Mouse (Mus musculus): ENCODE results near the gene Eef1akmt1.
A peak's percentile ranks its signal among the peaks of the same experiment; 100 is the strongest.

Eef1akmt1 gene

GRCm38 (mm10) chr14:57536820-57537219 lies 34.6 kb downstream of the Eef1akmt1 start:
- Histone ChIP-seq H3K27me3 (ENCODE audit: control insufficient read depth, insufficient read depth, low read length, poor library complexity, severe bottlenecking) (no peaks in the 10 kb centered on the region), H3K36me3 (ENCODE audit: control insufficient read depth, insufficient read depth, low read length, poor library complexity, severe bottlenecking) (no peaks in the 10 kb centered on the region)
- no peak for DNase-seq (ENCODE audit: low read depth, low spot score)

- no peaks in the 10 kb centered on the region for H3K36me3 ChIP-seq (ENCODE audit: control insufficient read depth, insufficient read depth, low read length, poor library complexity, severe bottlenecking)
- no peaks in the 10 kb centered on the region for H3K27me3 ChIP-seq (ENCODE audit: control insufficient read depth, insufficient read depth, low read length, poor library complexity, severe bottlenecking)
- DNase-seq (ENCODE audit: low read depth, low spot score) = no peak
Measured at GRCm38 (mm10) chr14:57535646-57536045, 35.8 kb downstream of the Eef1akmt1 start.

GRCm38 (mm10) chr14:57534961-57535360 lies 36.5 kb downstream of the Eef1akmt1 start:
- Histone ChIP-seq H3K27me3 (ENCODE audit: control insufficient read depth, insufficient read depth, low read length, poor library complexity, severe bottlenecking) (no peaks in the 10 kb centered on the region), H3K36me3 (ENCODE audit: control insufficient read depth, insufficient read depth, low read length, poor library complexity, severe bottlenecking) (no peaks in the 10 kb centered on the region)

GRCm38 (mm10) chr14:57534346-57534745 lies 37.1 kb downstream of the Eef1akmt1 start:
- Histone ChIP-seq H3K27me3 (ENCODE audit: control insufficient read depth, insufficient read depth, low read length, poor library complexity, severe bottlenecking) (no peaks in the 10 kb centered on the region), H3K36me3 (ENCODE audit: control insufficient read depth, insufficient read depth, low read length, poor library complexity, severe bottlenecking) (no peaks in the 10 kb centered on the region)
- DNase-seq (ENCODE audit: low read depth, low spot score) = no peak

More at GRCm38 (mm10) chr14:57534961-57535360, 36.5 kb downstream of the Eef1akmt1 start:
- no peak for DNase-seq (ENCODE audit: low read depth, low spot score)

GRCm38 (mm10) chr14:57533841-57534240 lies 37.6 kb downstream of the Eef1akmt1 start:
- Histone ChIP-seq H3K27me3 (ENCODE audit: control insufficient read depth, insufficient read depth, low read length, poor library complexity, severe bottlenecking) (0 out of 2 replicates have a peak, but pooled peaks cover 2% of the 10 kb centered on the region), H3K36me3 (ENCODE audit: control insufficient read depth, insufficient read depth, low read length, poor library complexity, severe bottlenecking) (no peaks in the 10 kb centered on the region)
- DNase-seq (ENCODE audit: low read depth, low spot score) = no peak

GRCm38 (mm10) chr14:57533214-57533613 lies 38.2 kb downstream of the Eef1akmt1 start:
- Histone ChIP-seq H3K36me3 (ENCODE audit: control insufficient read depth, insufficient read depth, low read length, poor library complexity, severe bottlenecking) (no peaks in the 10 kb centered on the region), H3K27me3 (ENCODE audit: control insufficient read depth, insufficient read depth, low read length, poor library complexity, severe bottlenecking) (0 out of 2 replicates have a peak, but pooled peaks cover 2% of the 10 kb centered on the region)
- peak; percentile 39 for DNase-seq (ENCODE audit: low read depth, low spot score)

GRCm38 (mm10) chr14:57532577-57532976 lies 38.8 kb downstream of the Eef1akmt1 start:
- no peaks in the 10 kb centered on the region for H3K36me3 ChIP-seq (ENCODE audit: control insufficient read depth, insufficient read depth, low read length, poor library complexity, severe bottlenecking)
- DNase-seq (ENCODE audit: low read depth, low spot score) = no peak
- H3K27me3 ChIP-seq (ENCODE audit: control insufficient read depth, insufficient read depth, low read length, poor library complexity, severe bottlenecking) = peaks cover 2% of the 10 kb centered on the region; the same call in 1 of the 2 replicates

GRCm38 (mm10) chr14:57529786-57530515 lies 41.5 kb downstream of the Eef1akmt1 start:
- Histone ChIP-seq H3K36me3 (ENCODE audit: control insufficient read depth, insufficient read depth, low read length, poor library complexity, severe bottlenecking) (no peaks in the 10 kb centered on the region), H3K27me3 (ENCODE audit: control insufficient read depth, insufficient read depth, low read length, poor library complexity, severe bottlenecking) (peaks cover 2% of the 10 kb centered on the region; the same call in 1 of the 2 replicates)
- DNase-seq (ENCODE audit: low read depth, low spot score) = no peak

- H3K36me3 ChIP-seq (ENCODE audit: control insufficient read depth, insufficient read depth, low read length, poor library complexity, severe bottlenecking) = no peaks in the 10 kb centered on the region
- no peak for DNase-seq (ENCODE audit: low read depth, low spot score)
Measured at GRCm38 (mm10) chr14:57529086-57529785, 42.2 kb downstream of the Eef1akmt1 start.

GRCm38 (mm10) chr14:57527598-57527997 lies 43.8 kb downstream of the Eef1akmt1 start:
- DNase-seq (ENCODE audit: low read depth, low spot score) = no peak
- peaks cover 2% of the 10 kb centered on the region; the same call in 1 of the 2 replicates for H3K27me3 ChIP-seq (ENCODE audit: control insufficient read depth, insufficient read depth, low read length, poor library complexity, severe bottlenecking)

More at GRCm38 (mm10) chr14:57529086-57529785, 42.2 kb downstream of the Eef1akmt1 start:
- peaks cover 2% of the 10 kb centered on the region; the same call in 1 of the 2 replicates for H3K27me3 ChIP-seq (ENCODE audit: control insufficient read depth, insufficient read depth, low read length, poor library complexity, severe bottlenecking)

GRCm38 (mm10) chr14:57527122-57527521 lies 44.3 kb downstream of the Eef1akmt1 start:
- Histone ChIP-seq H3K27me3 (ENCODE audit: control insufficient read depth, insufficient read depth, low read length, poor library complexity, severe bottlenecking) (peaks cover 2% of the 10 kb centered on the region; the same call in 1 of the 2 replicates), H3K36me3 (ENCODE audit: control insufficient read depth, insufficient read depth, low read length, poor library complexity, severe bottlenecking) (no peaks in the 10 kb centered on the region)
- DNase-seq (ENCODE audit: low read depth, low spot score) = peak; percentile 42

More at GRCm38 (mm10) chr14:57527598-57527997, 43.8 kb downstream of the Eef1akmt1 start:
- no peaks in the 10 kb centered on the region for H3K36me3 ChIP-seq (ENCODE audit: control insufficient read depth, insufficient read depth, low read length, poor library complexity, severe bottlenecking)

- DNase-seq (ENCODE audit: low read depth, low spot score) = no peak
- Histone ChIP-seq H3K27me3 (ENCODE audit: control insufficient read depth, insufficient read depth, low read length, poor library complexity, severe bottlenecking) (peaks cover 2% of the 10 kb centered on the region; the same call in 1 of the 2 replicates), H3K36me3 (ENCODE audit: control insufficient read depth, insufficient read depth, low read length, poor library complexity, severe bottlenecking) (no peaks in the 10 kb centered on the region)
Measured at GRCm38 (mm10) chr14:57526050-57526623, 45.3 kb downstream of the Eef1akmt1 start.

GRCm38 (mm10) chr14:57525388-57526049 lies 45.9 kb downstream of the Eef1akmt1 start:
- peaks cover 2% of the 10 kb centered on the region; the same call in 1 of the 2 replicates for H3K27me3 ChIP-seq (ENCODE audit: control insufficient read depth, insufficient read depth, low read length, poor library complexity, severe bottlenecking)
- DNase-seq (ENCODE audit: low read depth, low spot score) = peak; percentile 64
- H3K36me3 ChIP-seq (ENCODE audit: control insufficient read depth, insufficient read depth, low read length, poor library complexity, severe bottlenecking) = no peaks in the 10 kb centered on the region

- DNase-seq (ENCODE audit: low read depth, low spot score) = peak; percentile 23
- Histone ChIP-seq H3K27me3 (ENCODE audit: control insufficient read depth, insufficient read depth, low read length, poor library complexity, severe bottlenecking) (peaks cover 2% of the 10 kb centered on the region; the same call in 1 of the 2 replicates), H3K36me3 (ENCODE audit: control insufficient read depth, insufficient read depth, low read length, poor library complexity, severe bottlenecking) (no peaks in the 10 kb centered on the region)
Measured at GRCm38 (mm10) chr14:57524671-57525387, 46.6 kb downstream of the Eef1akmt1 start, which contains the start of gene Il17d. Gene Il17d, plus strand, starts transcription at chr14:57524777.
